Mouse (Mus musculus): ENCODE results near the gene Nbas. TPM values are rescaled to one million over a fixed set of nuclear protein-coding genes. Genes with fewer than 3 reads are reported as not detected.

Gene Nbas
- total RNA-seq, 2 experiments from 2014 or later: 26.2 to 28.6 TPM

DNA sequence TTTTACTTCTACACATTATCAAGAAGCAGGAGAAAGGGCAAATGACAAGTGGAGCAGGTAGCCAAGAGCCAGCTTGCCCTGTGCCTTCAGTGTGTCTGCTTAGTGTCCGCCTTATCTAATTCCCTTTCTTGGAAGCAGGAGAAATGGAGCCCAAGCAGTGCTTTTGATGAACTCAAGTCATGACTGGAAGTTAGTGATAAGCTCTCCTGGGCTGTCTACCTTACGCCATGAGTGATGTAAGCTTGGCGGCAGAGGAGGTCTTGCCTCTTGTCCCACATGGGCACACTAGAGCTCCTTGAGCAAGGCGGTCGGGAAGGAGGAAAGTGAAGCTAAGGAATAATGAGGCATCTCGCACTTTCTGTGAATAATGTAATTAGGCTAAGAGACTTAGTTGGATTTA, 250.5 kb downstream of the Nbas start:
- no peak for DNase-seq (ENCODE audit: low spot score in 2 of 2)

DNA sequence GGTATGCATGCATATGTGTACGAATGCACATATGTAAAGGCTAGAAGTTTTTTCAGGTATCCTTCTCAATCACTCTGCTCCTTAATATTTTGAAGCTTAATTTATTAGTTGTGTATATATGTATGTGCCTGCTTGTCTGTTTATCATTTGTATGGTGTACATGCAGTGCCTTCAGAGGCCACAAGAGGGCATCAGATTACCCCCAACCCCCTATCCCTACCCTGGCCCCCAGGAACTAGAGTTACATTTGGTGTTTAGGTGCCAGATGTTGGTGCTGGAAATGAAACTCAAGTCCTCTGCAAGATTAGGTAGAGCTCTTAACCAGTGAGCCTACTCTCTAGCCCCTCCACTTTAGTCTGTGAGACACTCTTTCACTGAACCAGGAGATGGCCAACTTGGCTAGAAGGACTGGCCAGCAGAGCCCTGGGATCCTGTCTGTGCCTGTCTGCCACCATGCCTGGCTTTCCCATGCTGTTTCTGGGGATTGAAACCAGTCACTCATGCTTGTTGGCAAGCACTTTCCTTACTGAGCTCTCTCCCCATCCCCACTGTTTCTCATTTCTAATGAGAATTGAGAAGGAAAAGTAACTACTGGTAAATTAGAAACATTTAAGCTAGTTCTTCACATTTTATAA, 263.9 kb downstream of the Nbas start:
- DNase-seq (ENCODE audit: low spot score in 2 of 2): no peak

DNA sequence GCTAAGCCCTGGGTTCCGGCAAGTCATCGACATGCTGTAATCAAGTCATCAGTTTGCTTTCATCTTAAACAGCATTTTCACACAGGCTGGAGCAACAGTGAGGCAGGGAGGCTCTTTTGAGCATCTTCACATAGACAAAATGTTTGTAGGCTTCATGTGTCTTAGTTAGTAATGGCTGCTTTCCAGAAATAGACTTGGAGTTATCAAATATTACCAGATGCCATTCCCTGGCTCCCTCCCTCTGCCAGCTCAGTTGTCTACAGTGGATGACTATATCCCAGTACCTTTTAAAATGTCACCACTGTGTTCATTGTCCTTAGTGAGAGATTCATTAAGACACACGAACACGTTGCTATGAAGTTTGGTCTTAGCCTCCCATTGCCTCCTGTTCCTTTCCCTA, 270.2 kb downstream of the Nbas start:
- DNase-seq (ENCODE audit: low spot score in 2 of 2): no peak

DNA sequence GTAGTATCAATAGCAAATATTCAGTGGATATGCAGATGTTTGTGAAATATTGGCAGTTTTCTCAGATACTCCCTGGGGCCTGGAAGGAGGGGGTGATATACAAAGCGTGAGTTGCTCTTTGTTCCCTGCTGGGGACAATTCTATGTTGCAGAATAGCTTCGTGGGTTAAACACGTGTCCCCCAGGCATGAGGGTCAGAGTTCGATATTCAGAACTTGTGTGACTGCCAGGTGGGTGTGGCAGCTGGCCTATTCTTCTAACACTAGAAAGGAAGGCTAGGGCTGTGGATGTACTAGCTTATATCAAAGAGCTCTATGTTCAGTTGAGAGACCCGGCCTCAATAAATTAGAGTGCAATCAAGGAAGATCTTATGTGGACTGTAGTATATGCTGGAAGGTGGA, 274.9 kb downstream of the Nbas start:
- DNase-seq (ENCODE audit: low spot score in 2 of 2): no peak

DNA sequence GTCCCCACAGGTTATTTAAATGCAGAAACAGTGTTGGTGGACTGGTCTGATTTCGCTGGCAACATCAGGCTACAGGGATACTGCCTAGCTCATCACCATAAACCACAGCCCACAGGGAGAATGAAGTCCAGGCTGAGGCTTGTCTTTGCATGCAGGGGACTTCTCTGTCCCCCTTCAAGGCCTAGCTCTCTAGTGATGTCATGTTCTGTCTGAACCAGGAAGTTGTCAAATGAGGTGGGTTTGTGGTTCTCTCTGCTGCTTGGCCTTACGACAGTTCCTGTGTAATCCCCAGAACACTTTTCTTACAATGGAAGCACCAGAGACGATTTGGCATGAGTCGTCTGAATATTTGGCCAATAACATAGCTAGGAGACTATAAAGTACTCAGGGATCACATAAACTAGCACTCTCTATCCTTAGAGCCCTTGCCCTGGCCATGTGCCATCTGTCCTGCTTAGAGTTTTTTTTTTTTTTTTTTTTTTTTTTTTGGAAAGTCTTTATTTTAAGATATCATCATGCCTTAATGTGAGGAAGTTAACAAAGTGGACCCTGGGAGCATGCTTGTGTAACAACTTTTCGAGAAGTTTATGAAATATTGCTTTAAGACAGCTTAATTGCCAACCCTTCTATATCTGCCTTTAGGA, 294.8 kb downstream of the Nbas start:
- no peak for DNase-seq (ENCODE audit: low spot score in 2 of 2)

DNA sequence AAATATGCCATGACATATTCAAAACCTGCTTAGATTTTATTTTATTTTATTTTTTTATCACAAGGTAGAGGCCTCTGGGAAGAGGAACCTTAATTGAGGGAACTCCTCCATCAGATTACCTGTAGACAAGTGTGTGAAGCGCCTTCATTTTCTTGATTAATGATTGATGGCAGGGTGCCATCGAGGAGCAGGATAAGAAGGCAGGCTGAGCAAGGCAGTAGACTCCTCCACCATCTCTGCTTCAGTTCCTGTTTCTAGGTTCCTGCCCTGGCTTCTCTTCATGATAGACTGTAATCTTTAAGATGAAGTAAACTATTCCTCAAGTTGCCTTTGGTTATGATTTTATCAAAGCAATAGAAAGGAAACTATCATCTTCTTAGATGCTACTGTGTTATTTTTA, 295.4 kb downstream of the Nbas start:
- no peak for DNase-seq (ENCODE audit: low spot score in 2 of 2)

DNA sequence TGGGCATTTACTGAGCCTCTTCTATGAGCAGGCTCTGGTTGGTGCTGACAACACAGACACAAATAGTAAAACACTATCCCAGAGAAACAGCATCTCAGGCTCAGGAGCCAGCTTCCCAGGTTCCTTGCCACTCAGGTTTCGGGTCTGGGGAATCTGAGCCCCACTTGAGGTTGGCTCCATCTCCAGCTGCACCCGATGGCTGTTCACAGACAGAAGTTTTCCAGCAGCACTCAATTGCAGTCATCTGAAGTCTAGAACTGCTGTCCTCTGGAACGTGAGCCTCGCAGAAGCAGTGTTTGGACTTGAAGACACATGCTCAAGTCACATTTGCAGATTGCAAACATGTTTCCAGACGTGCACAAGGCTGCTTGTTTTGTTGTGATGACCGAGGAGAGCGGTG, 297.5 kb downstream of the Nbas start:
- DNase-seq (ENCODE audit: low spot score in 2 of 2): no peak

DNA sequence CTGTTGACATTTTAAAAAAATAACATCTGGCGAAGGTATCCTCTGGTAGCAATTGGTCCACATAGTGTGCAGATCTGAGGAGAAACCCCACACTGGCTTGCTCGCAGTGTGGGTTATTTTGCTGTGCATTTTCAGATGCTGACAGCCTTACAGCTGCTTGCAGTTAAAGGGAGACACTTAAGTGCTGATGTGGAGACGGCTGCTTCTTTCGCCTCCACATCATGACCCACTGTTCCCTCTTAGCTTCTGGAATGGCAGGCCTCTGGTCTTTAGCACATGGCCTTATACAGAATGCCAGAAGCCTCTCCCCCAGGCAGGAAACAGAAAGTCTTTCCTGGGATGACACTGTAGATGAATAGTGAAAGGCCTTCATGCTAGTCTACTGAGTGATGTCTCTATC, 306.2 kb downstream of the Nbas start:
- DNase-seq (ENCODE audit: low spot score in 2 of 2): no peak

DNA sequence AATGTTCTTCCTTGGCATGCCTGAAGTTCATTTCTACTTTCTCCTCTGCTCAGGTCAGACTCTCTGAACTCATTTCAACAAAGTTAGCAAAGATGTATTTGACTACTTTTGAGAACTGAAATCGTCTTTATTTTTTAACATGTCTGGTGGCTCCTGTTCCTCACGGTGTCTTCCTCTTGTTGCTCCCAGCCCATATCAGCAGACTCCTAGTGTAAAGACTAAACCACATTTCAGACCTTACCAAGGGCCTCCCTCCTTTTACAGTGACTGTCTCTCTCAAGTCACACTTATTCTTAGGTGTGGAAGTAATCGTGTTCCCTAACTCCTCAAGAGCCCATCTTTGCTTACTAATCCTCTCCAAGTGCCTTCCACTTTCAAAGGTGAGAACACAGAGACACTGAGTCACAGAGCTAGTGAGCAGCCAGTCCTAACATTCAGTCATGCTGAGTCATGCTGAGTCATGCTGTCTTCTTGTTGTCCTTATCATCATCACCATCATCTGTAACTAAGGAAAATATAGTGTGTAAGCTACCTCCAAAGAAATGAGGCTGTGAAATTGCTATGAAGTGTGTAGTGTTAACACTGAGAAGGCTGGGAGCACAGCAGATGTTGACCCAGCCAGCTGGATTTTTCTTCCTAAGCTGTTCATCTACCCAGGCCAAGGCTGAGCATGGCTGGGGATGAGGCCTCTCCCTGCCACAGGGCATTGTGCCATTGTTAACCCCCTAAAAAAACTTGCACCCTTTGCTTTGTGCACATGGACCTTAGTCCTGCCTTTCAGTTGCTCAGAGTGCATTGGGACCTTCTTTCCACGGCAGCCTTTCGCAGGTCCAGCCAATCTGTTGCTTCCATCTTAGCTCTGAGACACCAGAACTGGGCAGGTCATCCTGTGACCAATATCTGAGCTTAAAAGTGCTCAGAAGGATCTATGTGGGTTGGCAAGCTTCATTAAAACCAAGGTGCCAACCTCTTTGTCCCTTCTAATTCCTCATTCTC, 307.0 kb downstream of the Nbas start:
- DNase-seq (ENCODE audit: low spot score in 2 of 2): no peak

DNA sequence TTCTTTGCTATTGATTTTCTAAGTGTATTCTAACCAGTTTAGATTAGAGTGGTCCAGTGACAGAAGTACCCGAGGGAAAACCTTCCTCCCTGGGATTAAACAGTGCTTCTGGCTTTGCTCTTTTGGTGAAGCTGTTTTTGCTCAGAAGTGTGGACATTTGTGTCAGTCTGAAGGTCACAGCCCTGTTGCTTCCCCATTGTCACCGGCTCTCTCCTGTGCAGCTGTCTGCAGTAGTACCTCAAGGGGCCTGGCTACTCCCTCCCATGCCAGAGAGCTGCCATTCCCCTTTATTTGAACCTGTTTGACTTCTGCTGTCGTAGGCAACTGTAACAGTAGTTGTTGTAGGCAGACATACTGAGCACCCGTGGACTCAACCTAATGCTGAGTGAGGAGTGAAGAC, 307.8 kb downstream of the Nbas start:
- DNase-seq (ENCODE audit: low spot score in 2 of 2): no peak

DNA sequence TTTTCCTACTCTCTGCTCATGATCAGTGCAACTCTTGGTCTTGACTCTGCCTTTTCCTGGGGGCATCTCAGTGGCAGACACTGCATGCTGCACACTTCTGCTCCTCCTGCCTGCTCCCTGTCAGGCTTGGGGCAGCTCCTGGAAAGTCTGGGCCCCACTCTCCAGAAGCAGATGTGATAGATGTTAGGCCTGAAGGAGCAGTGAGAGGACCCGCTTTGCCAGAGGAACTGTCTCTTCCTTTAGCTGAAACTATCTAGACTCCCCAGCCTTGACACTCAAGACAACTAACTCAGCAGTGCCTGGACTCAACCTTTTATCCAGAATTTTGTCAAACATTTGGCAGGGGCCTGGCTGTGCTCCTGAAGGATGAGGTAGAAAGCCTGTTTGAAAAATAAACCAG, 311.9 kb downstream of the Nbas start:
- DNase-seq (ENCODE audit: low spot score in 2 of 2): no peak

DNA sequence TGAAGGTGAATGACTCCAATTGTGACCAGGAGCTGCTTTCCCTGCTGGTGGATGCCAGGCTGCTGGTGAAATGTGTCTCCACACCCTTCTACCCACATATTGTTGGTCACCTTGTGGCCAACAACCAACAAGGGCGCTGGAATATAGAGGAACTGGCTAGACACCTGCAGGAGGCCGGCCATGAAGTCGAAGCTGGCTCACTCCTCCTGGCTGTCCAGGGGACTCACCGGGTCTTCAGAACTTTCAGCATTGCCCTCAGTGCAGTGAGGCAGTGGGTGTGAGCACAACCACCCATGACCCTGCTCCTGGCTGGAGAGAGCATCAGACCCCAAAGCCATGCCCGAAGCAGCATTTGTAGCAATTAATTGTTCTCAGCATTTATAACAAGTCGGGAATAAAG, 314.5 kb downstream of the Nbas start:
- DNase-seq (ENCODE audit: low spot score in 2 of 2): no peak

DNA sequence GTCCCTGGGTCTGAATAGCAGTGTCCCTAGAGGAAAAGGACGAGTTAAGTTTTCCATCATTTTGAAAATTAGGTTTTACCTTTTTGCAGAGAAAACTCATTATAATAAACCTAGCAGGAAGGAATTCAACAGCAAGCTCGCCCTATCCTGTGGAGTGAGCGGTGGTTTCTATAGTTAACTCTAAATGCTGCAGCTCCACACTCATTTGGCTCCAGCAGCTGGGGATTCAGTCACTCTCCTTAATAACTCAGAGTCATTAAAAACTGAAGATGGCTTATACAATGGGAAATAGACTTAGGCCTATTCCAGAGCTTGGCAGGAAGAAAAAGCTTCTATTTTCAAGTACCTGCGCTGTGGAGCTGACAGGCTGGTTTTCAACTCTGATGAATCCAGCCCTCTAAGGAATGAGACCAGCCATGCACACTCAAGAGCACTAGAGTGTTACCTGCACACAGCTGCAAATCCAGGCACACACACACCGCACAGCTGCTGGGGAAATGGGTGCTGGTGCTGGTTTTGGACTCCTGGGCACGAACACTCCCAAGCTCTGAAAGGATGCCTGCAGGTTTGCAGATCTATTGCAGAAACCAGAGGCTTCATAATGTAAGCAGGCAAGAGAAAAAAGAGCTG, 316.7 kb downstream of the Nbas start:
- no peak for DNase-seq (ENCODE audit: low spot score in 2 of 2)

DNA sequence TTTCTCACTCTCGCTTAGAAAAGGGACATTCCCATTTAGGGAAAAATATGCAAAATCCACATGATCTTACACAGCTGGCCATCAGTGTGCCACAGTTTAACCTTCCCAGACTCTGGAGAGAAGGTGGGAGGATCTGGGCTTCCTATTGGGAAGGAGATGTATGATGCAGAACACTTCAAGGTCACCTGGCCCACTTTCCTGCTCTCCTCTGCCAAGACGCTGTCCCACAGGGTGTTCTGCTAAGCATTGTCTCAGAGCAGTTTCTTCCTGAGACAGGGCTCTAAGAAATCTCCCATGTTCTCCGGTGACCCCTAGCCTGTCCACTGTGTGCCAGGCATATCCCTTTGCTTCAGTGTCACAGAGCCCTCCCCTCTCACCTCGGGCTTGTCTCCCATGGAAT, 318.7 kb downstream of the Nbas start:
- DNase-seq (ENCODE audit: low spot score in 2 of 2): no peak

DNA sequence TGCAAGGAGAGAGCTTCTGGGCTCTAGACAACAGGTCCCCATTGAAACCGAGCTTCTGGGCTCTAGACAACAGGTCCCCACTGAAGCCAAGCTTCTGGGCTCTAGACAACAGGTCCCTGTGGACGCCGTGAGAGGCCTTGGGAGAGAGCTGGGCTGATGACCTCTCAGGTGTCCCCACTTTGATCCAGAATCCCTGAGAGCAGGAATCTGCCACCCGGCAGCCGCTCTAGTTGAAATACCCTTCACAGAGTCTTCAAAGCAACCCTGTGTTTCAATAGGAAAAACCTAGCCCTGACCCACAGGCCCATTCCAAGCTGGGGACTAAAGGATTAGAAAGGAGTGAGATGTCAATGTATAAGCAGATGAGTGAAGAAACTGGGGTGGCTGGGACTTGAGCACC, 320.1 kb downstream of the Nbas start:
- no peak for DNase-seq (ENCODE audit: low spot score in 2 of 2)

DNA sequence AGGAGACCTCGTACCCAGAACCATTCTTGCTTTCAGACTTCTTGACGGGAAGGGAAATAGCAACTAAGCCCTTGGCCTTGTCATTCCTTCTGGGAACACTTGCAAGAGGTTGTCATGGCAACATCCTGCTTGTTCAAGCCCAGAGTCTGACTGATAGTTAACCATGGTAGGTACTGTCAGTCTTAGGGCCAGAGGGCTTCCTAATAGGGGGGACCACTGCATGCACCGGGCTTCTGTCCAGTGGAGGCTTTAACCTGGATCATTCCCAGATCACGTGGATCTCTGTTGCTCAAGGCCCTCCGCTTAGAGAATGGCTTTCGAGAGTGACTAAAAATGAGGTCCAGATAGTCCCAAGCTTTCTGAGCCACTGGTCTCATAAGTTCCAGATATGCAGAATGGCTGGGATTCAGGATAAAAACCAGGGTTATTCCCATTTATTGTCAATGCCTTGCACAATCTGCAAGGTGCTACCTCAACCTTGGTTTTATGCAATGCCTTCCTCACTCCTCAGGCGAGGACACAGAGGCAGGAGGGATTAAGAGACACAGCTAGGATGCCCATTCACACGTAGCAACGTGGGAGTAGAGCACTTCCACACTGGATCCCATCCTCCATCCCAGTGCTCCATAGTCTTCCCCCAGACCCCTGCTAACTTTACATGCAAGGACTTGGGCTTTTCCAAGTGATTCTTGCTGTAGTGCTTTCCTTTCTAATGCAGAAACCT, 326.0 kb downstream of the Nbas start:
- no peak for DNase-seq (ENCODE audit: low spot score in 2 of 2)

DNA sequence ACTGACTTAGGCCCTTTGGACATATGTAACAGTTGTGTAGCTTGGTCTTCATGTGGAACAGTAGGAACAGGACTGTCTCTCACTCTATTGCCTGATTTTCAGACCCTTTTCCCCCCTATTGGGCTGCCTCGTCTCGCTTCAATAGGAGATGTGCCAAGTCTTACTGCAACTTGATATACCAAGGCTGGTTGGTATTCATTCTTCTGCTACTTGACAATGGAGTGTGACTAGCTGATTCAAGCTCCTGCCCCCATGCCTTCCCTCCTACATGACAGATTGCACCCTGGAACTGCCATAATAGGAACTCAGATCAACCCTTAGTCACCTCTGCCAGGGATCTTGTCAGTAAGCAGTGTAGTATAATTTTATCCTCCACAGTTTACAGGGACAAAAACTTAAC, 328.1 kb downstream of the Nbas start:
- DNase-seq (ENCODE audit: low spot score in 2 of 2): no peak

DNA sequence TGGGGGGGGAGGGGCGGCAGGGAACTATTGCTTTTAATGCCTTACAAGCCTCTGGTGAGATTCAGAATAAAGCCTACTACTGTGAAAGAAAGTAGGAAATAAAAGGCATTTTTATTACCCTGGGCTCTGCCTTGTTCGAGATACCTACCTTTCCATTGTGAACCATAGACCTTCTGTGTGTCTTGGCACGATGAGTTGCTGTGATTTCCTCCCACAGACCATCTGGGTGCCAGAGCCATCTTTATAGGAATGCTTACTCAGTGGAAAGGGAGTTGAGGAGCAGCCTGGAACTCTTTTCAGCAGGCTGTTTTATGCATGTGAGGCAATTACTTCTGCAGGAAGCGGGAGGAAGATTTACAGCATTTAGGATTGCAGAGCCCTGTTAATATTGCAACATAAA, 329.6 kb downstream of the Nbas start:
- DNase-seq (ENCODE audit: low spot score in 2 of 2): no peak

DNA sequence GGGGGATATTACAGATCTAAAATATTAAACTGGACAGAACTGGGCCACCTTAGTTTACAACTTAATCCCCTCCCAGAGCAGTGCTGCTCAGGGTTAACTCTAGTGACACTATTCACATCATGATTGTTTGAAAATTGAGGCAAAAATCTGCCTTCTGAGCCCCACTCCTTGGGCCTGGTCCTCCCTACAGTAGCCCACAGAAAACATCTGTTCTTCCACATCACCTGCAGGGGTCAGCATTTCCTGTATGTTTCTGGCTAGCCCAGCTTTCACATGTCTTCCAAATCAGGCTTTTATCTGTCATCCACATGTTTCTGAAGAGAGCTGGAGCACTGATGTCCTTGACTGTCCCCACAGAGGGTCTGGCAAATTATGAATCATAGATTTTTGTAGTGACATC, 333.5 kb downstream of the Nbas start:
- DNase-seq (ENCODE audit: low spot score in 2 of 2): peak in 1 of 2 experiments; percentile 14

DNA sequence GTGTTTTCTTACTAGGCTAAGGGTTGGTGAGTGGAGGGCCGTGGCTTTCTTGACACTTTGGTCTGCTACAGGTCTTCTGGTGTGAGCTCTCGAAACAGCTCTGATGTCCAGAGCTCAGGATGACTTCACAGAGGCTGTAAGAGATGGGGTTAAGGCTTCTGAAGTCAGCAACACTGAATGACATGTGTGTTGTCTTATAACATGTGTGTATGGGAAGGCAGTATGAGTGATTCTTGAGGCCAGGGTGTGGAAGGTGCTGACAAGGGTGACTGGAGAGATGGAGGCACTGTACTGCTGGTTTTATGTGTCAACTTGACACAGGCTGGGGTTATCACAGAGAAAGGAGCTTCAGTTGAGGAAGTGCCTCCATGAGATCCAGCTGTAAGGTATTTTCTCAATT, 338.1 kb downstream of the Nbas start:
- no peak for DNase-seq (ENCODE audit: low spot score in 2 of 2)

DNA sequence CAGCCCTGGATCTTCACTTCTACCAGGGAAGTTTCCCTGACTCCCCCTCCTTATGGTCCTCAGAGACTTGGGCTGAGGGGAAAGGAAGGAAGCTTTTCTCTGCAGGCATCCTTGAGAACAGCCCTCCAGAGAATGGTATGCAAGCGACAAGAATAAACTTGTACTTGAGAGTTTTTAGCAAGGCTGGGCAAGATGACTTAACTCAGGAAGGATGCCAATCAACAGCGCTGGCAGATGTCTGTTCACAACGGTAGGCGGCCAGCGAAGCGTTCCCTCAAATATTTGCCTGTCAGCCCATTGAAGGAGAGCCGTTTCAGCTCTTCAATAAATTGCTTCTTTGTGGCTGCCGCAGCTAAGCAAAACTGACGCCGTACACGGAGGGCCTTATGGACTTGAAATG, 340.1 kb downstream of the Nbas start:
- DNase-seq (ENCODE audit: low spot score in 2 of 2): no peak
